Mouse (Mus musculus) retina, postnatal 1 day (tissue): ENCODE measurements around the gene Casq1.
"Not testable (repeated sequence)": the region's sequence is repeated elsewhere in the genome, so short reads cannot be mapped to it uniquely, and the experiment has no call there.

ENCODE experiments used
- DNase-seq: peaks from one replicate; pipeline ENCODE4 v3.0.0-alpha.2; 2012

The Casq1 gene

DNA sequence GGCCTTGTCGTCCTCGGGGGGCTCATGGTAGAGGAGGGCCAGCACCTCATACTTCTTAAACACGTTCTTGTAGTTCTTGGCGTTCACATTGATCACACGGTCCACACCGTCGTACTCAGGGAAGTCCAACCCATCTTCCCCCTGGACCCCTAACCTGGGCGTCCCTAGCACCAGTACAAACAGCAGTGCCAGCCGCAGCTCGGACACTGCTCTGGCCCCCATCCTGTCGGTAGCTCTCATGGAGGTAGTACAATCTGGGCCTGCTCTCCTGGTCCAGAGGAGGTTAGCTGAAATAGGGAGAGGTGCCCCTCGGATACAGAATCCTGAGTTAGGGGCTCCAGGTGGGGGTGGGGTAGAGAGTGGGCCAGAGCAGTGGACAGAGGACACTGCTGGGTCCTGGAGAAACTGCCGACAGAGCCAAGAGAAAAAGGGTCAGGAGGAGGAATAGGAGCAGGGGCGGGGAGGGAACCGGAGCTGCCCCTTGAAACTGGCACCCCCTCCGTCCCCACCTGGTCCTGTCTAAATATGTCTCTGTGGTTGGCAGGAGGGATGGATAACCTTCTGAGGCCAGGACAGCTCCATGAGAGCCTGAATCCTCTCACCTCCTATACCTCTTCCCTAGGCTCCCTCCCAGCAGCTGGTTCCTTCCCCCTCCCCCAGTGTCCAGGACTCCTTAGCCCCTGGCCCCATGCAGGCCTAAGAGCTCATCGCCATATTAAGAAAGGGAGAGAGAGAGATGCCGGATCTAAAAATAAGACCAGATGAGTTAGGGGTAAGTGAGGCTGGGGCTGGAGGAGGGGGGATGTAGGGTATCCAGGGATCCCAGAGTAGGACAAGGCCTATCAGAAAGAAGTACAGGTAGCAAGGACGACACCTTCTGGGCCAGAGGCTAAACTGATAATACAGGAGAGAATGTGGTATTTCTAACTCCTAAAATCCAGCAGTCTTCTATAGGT, at the start of gene Casq1:
TSS of gene Casq1 (minus strand) at position 418 of the 956 bp plus-strand sequence.
- DNase-seq: no peak

GRCm38 (mm10) chr1:172261477-172262078, 41.9 kb upstream of the Casq1 start, which contains the start of gene Igsf8:
Igsf8 (plus strand) TSS chr1:172261641.
- DNase-seq: no peak

- no peak for DNase-seq
Observed at GRCm38 (mm10) chr1:172258314-172258713, 38.6 kb upstream of the Casq1 start, which contains the start of gene Atp1a4. Atp1a4 (minus strand) TSS chr1:172258414.

- DNase-seq: peak; percentile 66
Observed at GRCm38 (mm10) chr1:172247679-172248078, 28.0 kb upstream of the Casq1 start.

- DNase-seq: no peak
Observed at GRCm38 (mm10) chr1:172247216-172247615, 27.5 kb upstream of the Casq1 start.

- not testable (repeated sequence) for DNase-seq
Observed at GRCm38 (mm10) chr1:172244645-172245044, 25.0 kb upstream of the Casq1 start.

DNA sequence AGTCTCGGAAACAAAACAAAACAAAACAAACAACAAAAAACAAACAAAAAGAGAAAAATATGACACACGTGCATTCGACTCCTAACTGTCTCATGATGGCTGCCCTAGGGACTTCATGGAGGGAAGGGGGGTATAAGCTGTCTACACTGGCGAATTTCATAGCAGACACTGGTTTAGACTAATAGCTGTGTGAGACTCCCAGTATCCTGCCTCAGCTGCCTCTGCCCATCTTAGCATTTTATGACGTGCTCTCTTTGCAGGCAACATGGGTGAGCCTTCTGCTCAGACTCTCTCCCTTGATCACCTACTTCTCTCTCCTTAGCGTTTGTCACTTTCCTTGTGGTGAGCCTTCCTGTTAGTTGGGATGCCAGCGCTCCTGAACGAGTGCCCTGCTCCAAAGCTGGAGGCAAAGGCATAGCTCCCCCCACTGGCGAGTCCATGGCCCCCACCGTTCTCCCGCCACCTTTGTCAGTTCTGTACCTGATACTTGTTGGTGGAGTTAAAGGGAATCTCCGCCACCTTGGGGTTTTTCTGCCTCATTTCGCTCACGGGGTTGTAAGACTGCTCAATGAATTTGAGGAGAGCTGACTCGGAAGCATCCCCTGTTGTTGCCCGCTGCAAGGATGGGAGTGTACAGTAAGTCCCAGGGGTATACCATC, 24.0 kb upstream of the Casq1 start:
- peak; percentile 30 for DNase-seq

- DNase-seq: no peak
Observed at GRCm38 (mm10) chr1:172242401-172242800, 22.7 kb upstream of the Casq1 start.

GRCm38 (mm10) chr1:172240945-172241708, 21.5 kb upstream of the Casq1 start:
- DNase-seq: peak; percentile 52

GRCm38 (mm10) chr1:172229215-172229614, 9.5 kb upstream of the Casq1 start:
- no peak for DNase-seq

GRCm38 (mm10) chr1:172228209-172228608, 8.5 kb upstream of the Casq1 start:
- DNase-seq: no peak

DNA sequence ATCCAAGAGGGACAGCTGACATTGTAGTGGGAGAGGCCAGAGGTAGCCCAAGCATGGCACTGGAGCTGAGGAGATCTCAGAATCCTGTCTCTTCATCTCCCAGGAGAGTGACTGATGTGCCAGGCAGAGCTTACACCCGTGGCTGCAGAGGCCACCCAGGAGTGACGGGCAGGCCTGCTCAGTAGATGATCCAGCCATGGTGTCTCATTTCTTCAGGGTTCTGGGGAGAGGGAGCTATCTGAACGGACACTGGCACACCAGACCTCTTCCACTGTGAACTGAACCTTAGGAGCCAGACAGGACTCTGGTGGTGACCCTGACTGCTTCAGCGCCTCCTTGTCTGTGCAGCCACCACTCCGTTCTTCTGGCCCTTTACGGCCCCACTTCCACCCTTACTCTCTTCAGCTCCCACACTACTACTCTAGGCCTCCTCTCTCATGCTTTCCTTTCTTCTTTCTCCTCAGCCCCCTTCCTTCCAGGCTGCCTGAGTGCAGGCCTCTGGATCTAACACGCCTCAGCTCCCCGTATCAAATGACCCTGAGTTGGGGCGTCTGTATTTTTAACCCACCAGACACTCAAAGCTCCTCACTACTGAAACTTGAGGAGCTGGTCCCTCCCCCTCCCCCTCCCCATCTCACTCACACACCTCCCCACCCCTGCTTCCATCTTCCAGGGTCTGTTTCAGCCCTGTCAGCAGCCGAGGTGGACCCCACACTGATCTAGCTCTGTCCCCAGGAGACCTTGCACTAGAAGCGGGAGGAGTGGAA, 1.8 kb upstream of the Casq1 start:
- no peak for DNase-seq

DNA sequence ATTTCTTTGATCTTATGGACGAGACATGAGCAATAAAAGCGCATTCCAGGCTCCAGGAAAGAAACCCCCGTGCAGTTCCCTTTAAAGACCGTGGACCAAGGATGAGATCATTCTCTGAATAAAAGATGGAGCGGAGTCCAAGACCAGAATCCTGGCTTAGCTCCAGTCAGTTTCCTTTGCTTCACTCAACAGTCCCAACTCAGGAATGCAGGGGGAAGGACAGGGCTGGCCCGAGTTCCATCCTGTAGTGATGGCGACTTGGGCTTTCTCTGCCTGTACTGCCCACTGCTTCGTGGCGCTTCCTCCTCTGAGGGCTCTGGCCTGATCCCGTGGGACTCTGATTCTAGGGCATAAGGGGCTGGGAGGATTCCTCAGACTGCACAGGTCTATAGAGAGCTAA, 746 bp upstream of the Casq1 start:
- no peak for DNase-seq

GRCm38 (mm10) chr1:172218164-172218910, 1.3 kb downstream of the Casq1 start:
- DNase-seq: no peak

DNA sequence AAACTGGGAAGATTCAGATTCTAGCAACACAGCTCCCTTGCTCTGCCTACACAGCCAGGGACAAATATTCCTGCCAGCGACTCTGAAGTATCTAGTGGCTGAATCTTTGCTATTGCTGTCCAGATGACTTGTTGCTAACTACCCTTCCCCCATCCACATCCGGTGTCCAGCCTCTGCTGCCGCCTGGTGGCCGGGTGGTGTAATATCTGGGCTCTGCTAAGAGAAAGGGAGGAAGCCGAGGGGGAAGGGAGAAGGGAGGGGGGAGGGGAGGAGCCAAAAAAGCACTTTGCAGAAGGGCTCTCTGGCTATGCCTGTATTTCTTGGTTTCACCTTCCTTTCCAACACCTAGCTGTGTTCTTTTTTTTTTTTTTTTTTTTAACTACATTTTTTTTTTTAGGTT, 2.5 kb downstream of the Casq1 start:
- DNase-seq: peak; percentile 96

DNA sequence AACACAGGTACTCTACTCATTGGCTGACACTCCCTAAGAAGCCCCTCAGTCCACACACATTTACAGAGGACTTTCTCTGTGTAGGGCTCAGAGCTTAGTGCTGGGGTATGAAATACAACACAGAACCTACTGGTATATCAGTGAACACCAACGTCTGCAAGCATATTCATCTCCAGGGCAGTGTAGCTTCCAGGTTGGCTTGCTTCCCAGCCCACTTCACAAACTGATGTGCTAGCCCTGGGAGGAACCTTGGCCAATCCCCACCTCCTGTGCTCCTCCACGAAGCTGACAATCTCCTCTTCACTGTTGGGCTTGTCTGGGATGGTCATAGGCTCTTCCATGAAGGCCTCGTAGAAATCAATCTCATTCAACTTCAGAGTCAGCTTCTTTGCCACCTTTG, 4.9 kb downstream of the Casq1 start:
- DNase-seq: no peak

GRCm38 (mm10) chr1:172213771-172214170, 5.9 kb downstream of the Casq1 start:
- peak; percentile 57 for DNase-seq

DNA sequence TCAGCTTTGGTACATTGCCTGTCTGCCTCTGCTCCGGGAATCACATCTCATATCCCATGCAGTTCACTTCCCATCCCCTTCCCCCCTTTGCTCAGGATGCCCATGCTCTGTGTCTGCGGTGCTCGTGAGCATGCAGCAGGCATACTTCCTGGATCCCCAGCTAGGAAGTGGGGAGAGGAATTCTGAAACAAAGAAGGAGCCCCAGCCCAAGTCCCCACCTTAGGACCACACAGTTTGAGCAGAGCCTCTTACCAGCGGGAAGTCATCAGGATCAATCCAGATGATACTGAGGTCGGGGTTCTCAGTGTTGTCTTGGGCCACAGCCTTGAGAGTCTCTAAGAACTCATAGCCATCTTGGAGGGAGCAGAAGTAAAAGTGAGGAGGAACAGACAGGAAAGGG, 6.9 kb downstream of the Casq1 start:
- no peak for DNase-seq

GRCm38 (mm10) chr1:172207111-172207584, 12.5 kb downstream of the Casq1 start:
- DNase-seq: peak; percentile 61

- DNase-seq: peak; percentile 89
Observed at GRCm38 (mm10) chr1:172206141-172206917, 13.3 kb downstream of the Casq1 start, which contains the start of gene Pea15a. Pea15a (minus strand) TSS chr1:172206804.
